Mouse (Mus musculus) kidney, adult 2 months (tissue): ENCODE measurements around the gene Khdc1a. TPM values are rescaled to one million over a fixed set of nuclear protein-coding genes. Genes with fewer than 3 reads are reported as not detected.

Source experiments
- DNase-seq: peaks from one replicate; pipeline ENCODE4 v3.0.0; 2021
- H3K27ac ChIP-seq: fragments of 200-500 bp; 2 replicates; pipeline ENCODE4 v1.5.1; 2012; ENCODE audit warnings: low read depth, low read length, control low read depth, inconsistent platforms; ENCODE audit not compliant: insufficient read depth
- H3K27me3 ChIP-seq: fragments of 200-500 bp; replicated peaks from 2 replicates; pipeline ENCODE4 v1.6.1; 2012; ENCODE audit warnings: mild to moderate bottlenecking, moderate library complexity, low read length, inconsistent platforms; ENCODE audit not compliant: control insufficient read depth, insufficient read depth
- H3K36me3 ChIP-seq: fragments of 200-500 bp; 2 replicates; pipeline ENCODE4 v1.6.1; 2012; ENCODE audit warnings: mild to moderate bottlenecking, moderate library complexity, low read length, inconsistent platforms; ENCODE audit not compliant: control insufficient read depth, insufficient read depth
- H3K4me1 ChIP-seq: fragments of 200-500 bp; 2 replicates; pipeline ENCODE4 v1.6.1; 2011; ENCODE audit warnings: low read length; ENCODE audit not compliant: control insufficient read depth, insufficient read depth
- H3K4me3 ChIP-seq: fragments of 200-500 bp; 2 replicates; pipeline ENCODE4 v1.5.1; 2011; ENCODE audit warnings: mild to moderate bottlenecking, low read depth, low read length, control low read depth; ENCODE audit not compliant: insufficient read depth
- CTCF ChIP-seq: fragments of 200-500 bp; conservative IDR thresholded peaks from 2 replicates; pipeline ENCODE4 v1.5.1; 2011; ENCODE audit warnings: low read depth, mild to moderate bottlenecking, control low read depth, low read length, moderate library complexity, mixed read lengths; ENCODE audit not compliant: insufficient read depth, insufficient read length
- POLR2A ChIP-seq: fragments of 200-500 bp; IDR thresholded peaks from one replicate; pipeline ENCODE4 v1.6.1; 2011; ENCODE audit warnings: low read depth, low read length, control low read depth
- WGBS: fragments of 180-500 bp; shearing (Covaris S2); methylation state at CpG from one replicate; pipeline ENCODE4 v1.1.7; 2018; 5-methylcytosine and 5-hydroxymethylcytosine counted together
- polyA plus RNA-seq: library from polyadenylated mRNA; depleted of rRNA; stranded (reverse); fragments of >200 nt; gene quantifications from 2 replicates; pipeline ENCODE4 v1.2.3, GENCODE M21; 2012; rRNA removed

The Khdc1a gene
- polyA plus RNA-seq, 1 experiment = 0.05 TPM

DNA sequence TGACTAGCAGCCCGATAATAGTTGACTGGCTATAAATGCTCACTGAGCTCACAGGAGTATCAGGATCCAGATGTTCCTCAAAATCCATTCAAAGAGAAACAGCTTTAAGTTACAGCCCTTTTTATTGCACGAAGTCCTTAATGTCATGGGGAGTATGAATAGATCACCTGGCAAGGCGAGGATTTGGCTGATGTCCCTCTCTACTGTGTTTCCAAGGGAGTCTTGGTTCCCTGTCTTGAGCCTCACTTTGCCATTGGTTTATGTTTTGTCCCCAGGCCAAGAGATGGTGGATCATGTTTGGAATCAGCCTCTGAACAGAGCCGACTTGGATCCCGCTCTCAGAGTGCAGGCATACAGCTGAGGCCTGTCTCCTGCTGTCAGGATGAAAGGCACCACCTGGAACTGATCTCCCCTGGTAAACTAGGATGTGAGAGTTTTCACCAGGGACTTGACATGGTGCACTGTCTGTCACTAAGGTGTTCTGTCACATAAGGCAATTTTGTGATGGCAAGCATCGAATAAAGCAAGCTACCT lies 41.8 kb downstream of the Khdc1a start:
- 45% methylated on average over 6 of the region's 6 CpGs for WGBS
- Histone ChIP-seq H3K27ac (no peak overlapping the region), H3K4me1 (no peaks in the 10 kb centered on the region), H3K36me3 (no peaks in the 10 kb centered on the region), H3K4me3 (no peak overlapping the region), H3K27me3 (no peaks in the 10 kb centered on the region)
- TF ChIP-seq POLR2A = no peak
- TF ChIP-seq CTCF = no peak
- no peak for DNase-seq

Other genes starting within 250 kb of the Khdc1a start
- gene Tmem14a, start 131.1 kb upstream of the Khdc1a start, polyA plus RNA-seq = 6.7 and 8.8 TPM in 2 replicates
- gene Gsta3, start 109.1 kb upstream of the Khdc1a start, polyA plus RNA-seq = 86.0 and 109 TPM in 2 replicates
- not detected in 2 replicates for gene Khdc1c, start 18.7 kb downstream of the Khdc1a start, polyA plus RNA-seq
- not detected in 2 replicates for gene Khdc1b, start 33.9 kb downstream of the Khdc1a start, polyA plus RNA-seq